ENCODE assay signal across 8 mouse cellular contexts in the genomic region with DNA sequence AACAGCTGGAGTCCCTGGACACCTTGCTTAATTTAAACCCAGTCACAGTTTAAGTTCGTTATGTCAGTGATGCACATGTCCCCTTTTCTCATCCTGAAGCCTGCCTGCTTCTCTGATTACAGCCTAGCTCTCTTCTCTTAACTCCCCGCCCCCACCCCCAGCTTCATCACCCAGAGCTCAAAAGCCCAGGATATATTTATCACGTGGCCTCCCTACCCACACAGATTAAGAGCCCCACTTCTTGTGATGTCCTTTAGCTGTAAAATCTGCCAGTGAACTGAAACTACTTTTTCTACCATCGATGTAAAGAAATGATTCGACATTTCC. TPM values are rescaled to one million over a fixed set of nuclear protein-coding genes. Genes with fewer than 3 reads are reported as not detected.
DNase-seq lines count a peak whose midpoint lies in the region; ATAC-seq and TF ChIP-seq lines count a peak whose summit lies in the region.

No protein-coding gene starts in this region.

- H3K4me3 ChIP-seq in lung, embryonic 14.5 days (ENCODE audit: low read depth, low read length), result peak overlapping the region; percentile 97
- H3K4me3 ChIP-seq in hindbrain, embryonic 14.5 days (replicated peaks; ENCODE audit: low read length), result peak overlapping the region; percentile 44
- peak overlapping the region; percentile 95 for H3K4me3 ChIP-seq in midbrain, embryonic 13.5 days (replicated peaks)

- no peaks in the 10 kb centered on the region for H3K36me3 ChIP-seq in lung, embryonic 14.5 days (ENCODE audit: insufficient read depth)
- peaks cover 6% of the 10 kb centered on the region; the same call in 1 of the 2 replicates for H3K36me3 ChIP-seq in hindbrain, embryonic 14.5 days (replicated peaks; ENCODE audit: control insufficient read depth, insufficient read depth)
- 0 out of 2 replicates have a peak, but pooled peaks cover 2% of the 10 kb centered on the region for H3K36me3 ChIP-seq in midbrain, embryonic 13.5 days

- 12% methylated on average over 5 of the region's 5 CpGs for WGBS in lung, embryonic 14.5 days
- WGBS in hindbrain, embryonic 14.5 days, result 22% methylated on average over 5 of the region's 5 CpGs
- WGBS in midbrain, embryonic 13.5 days, result 22% methylated on average over 5 of the region's 5 CpGs

- no peaks in the 10 kb centered on the region for H3K27me3 ChIP-seq in lung, embryonic 14.5 days (ENCODE audit: insufficient read depth, low read length)
- no peaks in the 10 kb centered on the region for H3K27me3 ChIP-seq in hindbrain, embryonic 14.5 days (ENCODE audit: control insufficient read depth, insufficient read depth, low read length)
- H3K27me3 ChIP-seq in midbrain, embryonic 13.5 days, result no peaks in the 10 kb centered on the region

- H3K9ac ChIP-seq in lung, embryonic 14.5 days, result peak overlapping the region; percentile 67
- H3K9ac ChIP-seq in hindbrain, embryonic 14.5 days, result peak overlapping the region; percentile 65
- peak overlapping the region; percentile 72 for H3K9ac ChIP-seq in midbrain, embryonic 13.5 days (replicated peaks)

- no peak for ATAC-seq in lung, embryonic 14.5 days (ENCODE audit: insufficient read depth)
- no peak for ATAC-seq in hindbrain, embryonic 14.5 days (ENCODE audit: low FRiP score)
- ATAC-seq in midbrain, embryonic 13.5 days, result no peak

- H3K9me3 ChIP-seq in lung, embryonic 14.5 days (ENCODE audit: low read depth, low read length), result no peaks in the 10 kb centered on the region
- H3K9me3 ChIP-seq in hindbrain, embryonic 14.5 days (ENCODE audit: control insufficient read depth, low read length), result no peaks in the 10 kb centered on the region
- H3K9me3 ChIP-seq in midbrain, embryonic 13.5 days, result no peaks in the 10 kb centered on the region

- H3K4me1 ChIP-seq in lung, embryonic 14.5 days (ENCODE audit: insufficient read depth), result no peaks in the 10 kb centered on the region
- H3K4me1 ChIP-seq in hindbrain, embryonic 14.5 days (replicated peaks; ENCODE audit: control insufficient read depth, insufficient read depth, low read length), result peaks cover 14% of the 10 kb centered on the region
- peaks cover 19% of the 10 kb centered on the region for H3K4me1 ChIP-seq in midbrain, embryonic 13.5 days (replicated peaks)

- DNase-seq in lung, embryonic 14.5 days, result no peak
- no peak for DNase-seq in lung, postnatal 25 days (ENCODE audit: low spot score)
- DNase-seq in brain, embryonic 18.5 days (ENCODE audit: low read depth, low spot score), result peak; percentile 28
- DNase-seq in hindbrain, embryonic 14.5 days (ENCODE audit: low spot score), result peak; percentile 53
- DNase-seq in thymus, postnatal 36 days, result no peak
- no peak for DNase-seq in B cell, adult 2 months
- no peak for DNase-seq in gastrocnemius, postnatal 10 days

- TF ChIP-seq CTCF in lung, embryonic 14.5 days (IDR thresholded peaks at IDR 0.05; ENCODE audit: low read depth), result no peak

- H3K4me2 ChIP-seq in lung, embryonic 14.5 days, result peak overlapping the region; percentile 84
- H3K4me2 ChIP-seq in hindbrain, embryonic 14.5 days (replicated peaks), result peak overlapping the region; percentile 85
- H3K4me2 ChIP-seq in midbrain, embryonic 13.5 days (replicated peaks), result peak overlapping the region; percentile 77

- peak overlapping the region; percentile 82; the same call in 1 of the 2 replicates for H3K27ac ChIP-seq in lung, embryonic 14.5 days (ENCODE audit: low read depth)
- H3K27ac ChIP-seq in hindbrain, embryonic 14.5 days, result peak overlapping the region; percentile 90
- peak overlapping the region; percentile 91 for H3K27ac ChIP-seq in midbrain, embryonic 13.5 days

RNA-seq across cellular contexts. Expression of gene Pja2, which starts 1.0 kb away (rescaled TPM):
- 68.4 and 68.5 TPM in 2 replicates for polyA plus RNA-seq in lung, embryonic 14.5 days (2014; fragmentation: Nextera tagmentation; extraction: Ambion mirVana)
- 219 and 246 TPM in 2 replicates for polyA plus RNA-seq in hindbrain, embryonic 14.5 days (2014; fragmentation: Nextera tagmentation; extraction: Ambion mirVana)
- polyA plus RNA-seq in midbrain, embryonic 13.5 days (2015; fragmentation: Nextera tagmentation; extraction: Ambion mirVana), result 127 and 141 TPM in 2 replicates
- 100 to 1,000 TPM; 134 to 152 TPM for total RNA-seq in gastrocnemius, postnatal 10 days (2021)

Comparison
In these comparisons a context has a peak if more than half of its experiments do, and no peak if none do; other contexts are left out.
1. DNase-seq: peak in brain, embryonic 18.5 days (single experiment) and hindbrain, embryonic 14.5 days (single experiment); none in lung, embryonic 14.5 days (single experiment), lung, postnatal 25 days (single experiment), thymus, postnatal 36 days (0 of 2), B cell, adult 2 months (0 of 2) and gastrocnemius, postnatal 10 days (single experiment).
2. H3K4me3 ChIP-seq: peak in every context shown above with its lines; median percentile 97 in lung, embryonic 14.5 days; 95 in midbrain, embryonic 13.5 days; 44 in hindbrain, embryonic 14.5 days.
3. Peak in every context shown above with its lines, with median percentiles within 50 percentile points of each other: H3K27ac ChIP-seq, H3K4me2 ChIP-seq and H3K9ac ChIP-seq.